Mouse (Mus musculus) heart, adult 2 months (tissue): ENCODE measurements at regions not wholly inside any gene's neighbourhood (a gene's known extent, or its start where the extent isn't known, plus 50 kb on each side); places are given as distances from the start of the nearest gene placed in this dataset.

Experiments
- DNase-seq, 2 experiments: peaks; one replicate each; pipeline ENCODE4 v3.0.0; 2021
- H3K27ac ChIP-seq: fragments of 200-600 bp; 2 replicates; pipeline ENCODE4 v1.8.1; 2022
- H3K27me3 ChIP-seq: fragments of 200-500 bp; 2 replicates; pipeline ENCODE4 v1.6.1; 2012; ENCODE audit warnings: mild to moderate bottlenecking, low read length, inconsistent platforms, mixed read lengths; ENCODE audit not compliant: control insufficient read depth, insufficient read depth
- H3K36me3 ChIP-seq: fragments of 200-500 bp; 2 replicates; pipeline ENCODE4 v1.6.1; 2012; ENCODE audit warnings: low read length, inconsistent platforms; ENCODE audit not compliant: control insufficient read depth, insufficient read depth
- H3K4me1 ChIP-seq: fragments of 200-500 bp; 2 replicates; pipeline ENCODE4 v1.6.1; 2011; ENCODE audit warnings: low read length; ENCODE audit not compliant: control insufficient read depth, insufficient read depth
- H3K4me3 ChIP-seq: fragments of 200-600 bp; 2 replicates; pipeline ENCODE4 v1.8.1; 2022
- H3K79me2 ChIP-seq: fragments of 200-500 bp; replicated peaks from 2 replicates; pipeline ENCODE4 v1.6.1; 2012; ENCODE audit warnings: mild to moderate bottlenecking, inconsistent platforms, low read length, moderate library complexity, mixed read lengths; ENCODE audit not compliant: control insufficient read depth, insufficient read depth
- H3K9ac ChIP-seq: fragments of 200-500 bp; 2 replicates; pipeline ENCODE4 v1.6.1; 2012; ENCODE audit warnings: low read depth, mild to moderate bottlenecking, control low read depth, inconsistent platforms, low read length, mixed read lengths
- CTCF ChIP-seq: fragments of 200-600 bp; IDR thresholded peaks from 2 replicates; pipeline ENCODE4 v1.8.1; 2022; ENCODE audit warnings: antibody characterized with exemption, mild to moderate bottlenecking, moderate library complexity
- EP300 ChIP-seq: fragments of 200-500 bp; IDR thresholded peaks from 2 replicates; pipeline ENCODE4 v1.6.1; 2011; ENCODE audit warnings: low read depth, low read length, control low read depth; ENCODE audit not compliant: insufficient read depth
- POLR2A ChIP-seq: fragments of 200-500 bp; IDR thresholded peaks from 2 replicates; pipeline ENCODE4 v1.6.1; 2011; ENCODE audit warnings: mild to moderate bottlenecking, low read depth, low read length, control low read depth; ENCODE audit not compliant: insufficient read depth
- WGBS: fragments of 180-500 bp; shearing (Covaris S2); methylation state at CpG from one replicate; pipeline ENCODE4 v1.1.7; 2018; 5-methylcytosine and 5-hydroxymethylcytosine counted together
- intact Hi-C: fragments of 180-260 bp; cut with DNase I; formaldehyde crosslinking; loops from one replicate; pipeline ENCODE4 v1.15.1; 2025

DNA sequence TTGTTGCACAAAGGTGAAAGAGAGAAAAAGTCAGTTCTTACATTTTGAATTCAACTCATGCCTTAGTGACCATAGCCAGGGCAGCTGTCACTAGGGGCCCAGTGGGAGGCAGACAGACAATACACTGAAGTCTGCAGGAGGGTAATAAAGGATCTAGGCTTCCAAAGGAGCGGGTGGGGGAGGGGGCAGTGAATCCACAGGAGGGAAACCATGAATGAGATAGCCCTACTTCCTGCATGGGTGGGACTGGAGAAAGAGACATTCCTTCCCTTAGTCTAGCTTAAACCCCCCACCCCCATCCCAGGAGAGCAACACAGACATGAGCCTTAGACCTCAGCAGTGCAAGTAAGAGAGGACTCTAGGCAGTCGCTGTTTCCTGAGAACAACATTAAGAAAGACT lies 535.4 kb upstream of the Vstm2b start:
- H3K79me2 ChIP-seq: no peaks in the 10 kb centered on the region
- no peak overlapping the region for H3K27ac ChIP-seq
- no peak overlapping the region for H3K9ac ChIP-seq
- TF ChIP-seq POLR2A (no peak), EP300 (no peak), CTCF (no peak)
- no peak overlapping the region for H3K4me3 ChIP-seq
- WGBS: 14% methylated on average over 2 of the region's 2 CpGs
- no peaks in the 10 kb centered on the region for H3K36me3 ChIP-seq
- H3K4me1 ChIP-seq: no peaks in the 10 kb centered on the region
- DNase-seq: no peak
- H3K27me3 ChIP-seq: no peaks in the 10 kb centered on the region
- intact Hi-C loops: no loop called here

DNA sequence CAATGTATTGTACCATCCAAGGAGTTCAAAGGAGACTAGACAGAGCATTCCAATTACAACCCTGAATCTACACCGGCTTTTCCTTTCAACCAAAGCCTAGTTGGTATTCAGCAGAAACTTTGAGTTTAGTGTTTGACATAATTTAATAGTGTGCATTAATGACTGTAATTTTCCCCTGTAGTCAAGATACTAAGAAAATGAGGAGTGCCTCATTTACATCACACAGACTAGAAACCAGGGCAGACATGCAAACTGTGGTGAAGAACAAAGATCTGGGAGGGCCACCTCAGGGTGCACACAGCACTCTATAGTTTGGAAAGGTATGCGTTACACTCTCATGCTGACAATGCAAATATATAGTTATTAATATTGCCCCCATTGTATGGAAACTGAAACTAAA lies 525.4 kb upstream of the Vstm2b start:
- no peak overlapping the region for H3K27ac ChIP-seq
- H3K79me2 ChIP-seq: no peaks in the 10 kb centered on the region
- H3K4me3 ChIP-seq: no peak overlapping the region
- intact Hi-C loops: no loop called here
- H3K9ac ChIP-seq: no peak overlapping the region
- TF ChIP-seq CTCF (no peak), EP300 (no peak), POLR2A (no peak)
- no peaks in the 10 kb centered on the region for H3K27me3 ChIP-seq
- H3K4me1 ChIP-seq: no peaks in the 10 kb centered on the region
- H3K36me3 ChIP-seq: no peaks in the 10 kb centered on the region
- DNase-seq: no peak
- 86% methylated on average over 2 of the region's 2 CpGs for WGBS

DNA sequence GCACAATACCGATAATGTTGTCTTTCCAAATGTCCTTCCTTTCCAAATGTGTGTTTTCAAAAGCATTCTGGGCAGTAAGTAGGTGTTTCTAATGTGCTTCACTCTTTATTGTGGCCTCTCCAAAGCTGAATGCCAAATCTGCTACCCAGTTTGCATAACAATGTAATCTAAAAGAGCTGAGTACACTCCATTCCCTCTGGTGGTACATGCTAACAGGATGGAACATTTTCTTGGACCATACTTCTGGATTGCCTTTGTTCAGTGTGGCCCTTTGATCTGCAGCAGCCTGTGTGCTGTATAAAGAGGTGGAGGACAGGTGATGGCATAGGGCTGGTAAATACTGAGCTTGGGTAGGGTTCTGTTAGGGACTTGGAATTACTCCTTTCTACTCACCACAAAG lies 520.3 kb upstream of the Vstm2b start:
- TF ChIP-seq EP300 (no peak), POLR2A (no peak), CTCF (no peak)
- no peak overlapping the region for H3K27ac ChIP-seq
- H3K4me1 ChIP-seq: no peaks in the 10 kb centered on the region
- 63% methylated on average over 1 of the region's 1 CpGs for WGBS
- H3K4me3 ChIP-seq: no peak overlapping the region
- intact Hi-C loops: no loop called here
- H3K36me3 ChIP-seq: no peaks in the 10 kb centered on the region
- no peaks in the 10 kb centered on the region for H3K27me3 ChIP-seq
- no peaks in the 10 kb centered on the region for H3K79me2 ChIP-seq
- H3K9ac ChIP-seq: no peak overlapping the region
- DNase-seq: no peak

DNA sequence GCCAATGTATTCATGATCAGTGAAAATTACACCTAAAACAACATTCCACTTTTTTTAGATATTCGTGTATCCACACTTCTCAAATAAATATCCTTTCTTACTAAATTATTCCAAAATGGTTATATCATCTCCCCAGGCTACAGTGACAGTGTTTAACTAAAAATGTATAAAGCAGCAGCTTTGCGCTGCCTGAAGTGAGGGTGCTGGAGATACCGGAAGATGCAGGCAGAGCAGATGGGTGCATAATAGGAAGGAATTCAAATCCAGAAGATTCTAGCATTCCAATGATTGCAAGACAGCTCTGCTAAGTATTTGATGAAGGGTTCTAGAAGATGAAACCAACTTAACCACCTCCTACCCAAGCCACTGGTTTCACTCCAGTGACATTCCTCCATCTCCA lies 516.9 kb upstream of the Vstm2b start:
- DNase-seq: no peak
- intact Hi-C loops: no loop called here
- Histone ChIP-seq H3K4me1 (no peaks in the 10 kb centered on the region), H3K27me3 (no peaks in the 10 kb centered on the region), H3K27ac (no peak overlapping the region), H3K36me3 (no peaks in the 10 kb centered on the region), H3K79me2 (no peaks in the 10 kb centered on the region), H3K9ac (no peak overlapping the region), H3K4me3 (no peak overlapping the region)
- 79% methylated on average over 3 of the region's 3 CpGs for WGBS
- TF ChIP-seq POLR2A (no peak), EP300 (no peak)

DNA sequence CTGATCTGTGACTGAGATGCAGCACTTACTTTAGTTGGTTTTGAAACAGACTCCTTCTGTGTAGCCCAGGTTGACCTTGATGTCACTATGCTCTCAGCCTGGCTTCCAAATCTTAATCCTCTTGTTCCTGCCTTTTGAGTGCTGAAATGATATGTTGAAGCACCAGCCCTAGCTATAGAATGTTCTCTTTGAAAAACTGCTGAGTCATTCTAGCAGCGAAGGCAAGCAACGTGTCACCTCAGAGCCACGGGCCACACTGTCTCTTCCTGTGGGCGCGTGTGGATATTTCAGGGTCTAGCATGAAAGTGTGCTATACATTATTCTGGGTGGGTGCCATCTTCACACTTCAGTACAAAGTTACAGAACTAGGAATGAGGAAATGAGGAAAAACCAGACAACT lies 510.0 kb upstream of the Vstm2b start:
- Histone ChIP-seq H3K9ac (no peak overlapping the region), H3K4me1 (no peaks in the 10 kb centered on the region), H3K36me3 (no peaks in the 10 kb centered on the region), H3K27me3 (no peaks in the 10 kb centered on the region), H3K4me3 (no peak overlapping the region), H3K79me2 (no peaks in the 10 kb centered on the region), H3K27ac (no peak overlapping the region)
- TF ChIP-seq EP300 (no peak), CTCF (no peak), POLR2A (no peak)
- intact Hi-C loops: no loop called here
- DNase-seq: no peak
- 71% methylated on average over 5 of the region's 5 CpGs for WGBS

DNA sequence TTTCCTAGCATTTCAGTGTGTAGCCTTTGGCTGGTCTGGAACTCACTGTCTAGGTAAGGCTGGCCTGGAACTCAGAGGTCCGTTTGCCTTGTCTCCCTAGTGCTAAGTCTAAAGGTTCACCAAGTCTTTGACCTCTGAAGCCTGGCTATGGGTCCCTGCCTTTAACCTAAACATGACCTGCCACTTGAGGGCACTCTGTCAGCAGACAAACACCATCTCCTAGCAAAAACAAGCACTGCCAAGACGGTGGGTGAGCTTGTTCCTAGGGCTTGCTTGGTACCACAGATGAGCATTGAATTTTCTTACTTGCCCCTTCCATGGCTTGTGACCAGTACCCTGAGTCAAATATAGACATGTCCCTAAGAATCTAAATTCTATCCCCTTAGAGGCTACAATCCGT lies 508.3 kb upstream of the Vstm2b start:
- intact Hi-C loops: no loop called here

More for the DNA sequence above, 508.3 kb upstream of the Vstm2b start:
- TF ChIP-seq POLR2A (no peak), EP300 (no peak), CTCF (peak; percentile 22)
- Histone ChIP-seq H3K79me2 (no peaks in the 10 kb centered on the region), H3K27me3 (no peaks in the 10 kb centered on the region), H3K27ac (no peak overlapping the region), H3K4me3 (no peak overlapping the region), H3K36me3 (no peaks in the 10 kb centered on the region), H3K9ac (no peak overlapping the region), H3K4me1 (no peaks in the 10 kb centered on the region)
- peak in 1 of 2 experiments; percentile 2 for DNase-seq
- WGBS: 38% methylated on average over 3 of the region's 3 CpGs
